Mouse (Mus musculus) intestine, embryonic 14.5 days (tissue): ENCODE measurements around the gene Naa10. TPM values are rescaled to one million over a fixed set of nuclear protein-coding genes. Genes with fewer than 3 reads are reported as not detected.

Experiments used
- ATAC-seq: fragments of 200-750 bp; cut with Nextera tagmentation; replicated peaks from 2 replicates; pipeline ENCODE4 v1.8.0; 2017; ENCODE audit warnings: low read depth, moderate number of reproducible peaks, moderate TSS enrichment, moderate library complexity; ENCODE audit not compliant: low FRiP score, low TSS enrichment
- DNase-seq: peaks from one replicate; pipeline ENCODE4 v3.0.0-alpha.2; 2018; ENCODE audit warnings: low spot score
- H3K27ac ChIP-seq: fragments of 300-500 bp; sonication (generic); 2 replicates; pipeline ENCODE4 v1.5.1; 2014; ENCODE audit warnings: low read depth, mild to moderate bottlenecking, control low read depth
- H3K27me3 ChIP-seq: fragments of 300-500 bp; sonication (generic); replicated peaks from 2 replicates; pipeline ENCODE4 v1.6.1; 2014; ENCODE audit warnings: low read length, control low read depth; ENCODE audit not compliant: control insufficient read depth, insufficient read depth
- H3K36me3 ChIP-seq: fragments of 300-500 bp; sonication (generic); 2 replicates; pipeline ENCODE4 v1.6.1; 2014; ENCODE audit warnings: low read length, control low read depth; ENCODE audit not compliant: control insufficient read depth, insufficient read depth
- H3K4me1 ChIP-seq: fragments of 300-500 bp; sonication (generic); replicated peaks from 2 replicates; pipeline ENCODE4 v1.6.1; 2014; ENCODE audit warnings: low read length, control low read depth, mixed read lengths; ENCODE audit not compliant: control insufficient read depth, insufficient read depth
- H3K4me2 ChIP-seq: fragments of 300-500 bp; sonication (generic); 2 replicates; pipeline ENCODE4 v1.6.1; 2014; ENCODE audit warnings: low read length
- H3K4me3 ChIP-seq: fragments of 300-500 bp; sonication (generic); 2 replicates; pipeline ENCODE4 v1.5.1; 2014; ENCODE audit warnings: low read depth, low read length, control low read depth, mixed read lengths
- H3K9ac ChIP-seq: fragments of 300-500 bp; sonication (generic); 2 replicates; pipeline ENCODE4 v1.6.1; 2014; ENCODE audit warnings: mild to moderate bottlenecking, low read length
- H3K9me3 ChIP-seq: fragments of 300-500 bp; sonication (generic); 2 replicates; pipeline ENCODE4 v1.6.1; 2016; ENCODE audit warnings: low read length, control low read depth; ENCODE audit not compliant: control insufficient read depth
- WGBS: fragments of 180-500 bp; shearing (Covaris S2); extraction: QIAGEN DNeasy Blood & Tissue Kit; methylation state at CpG from one replicate; pipeline ENCODE4 v1.1.7; 2014; 5-methylcytosine and 5-hydroxymethylcytosine counted together
- polyA plus RNA-seq: library from polyadenylated mRNA; unstranded; fragments of >200 nt; fragmentation: Nextera tagmentation; extraction: Ambion mirVana; gene quantifications from 2 replicates; pipeline ENCODE4 v1.2.1, GENCODE M21; 2014

The Naa10 gene
- polyA plus RNA-seq, 1 experiment from 2014 or later, result 155 TPM

- peak overlapping the region; percentile 34 for H3K4me3 ChIP-seq
- peak; percentile 55 for DNase-seq
- H3K9me3 ChIP-seq, result no peaks in the 10 kb centered on the region
- no peak overlapping the region for H3K27ac ChIP-seq
- 0 out of 2 replicates have a peak, but pooled peaks have one; percentile 27 for ATAC-seq
- H3K27me3 ChIP-seq, result peaks cover 19% of the 10 kb centered on the region
- no peaks in the 10 kb centered on the region for H3K4me1 ChIP-seq
- H3K36me3 ChIP-seq, result no peaks in the 10 kb centered on the region
- 13% methylated on average over 38 of the region's 48 CpGs for WGBS
- peak overlapping the region; percentile 56 for H3K4me2 ChIP-seq
- H3K9ac ChIP-seq, result no peak overlapping the region
Observed at GRCm38 (mm10) chrX:73880194-73881035, 41.3 kb downstream of the Naa10 start.

- Histone ChIP-seq H3K4me1 (no peaks in the 10 kb centered on the region), H3K9me3 (no peaks in the 10 kb centered on the region), H3K27ac (no peak overlapping the region), H3K36me3 (no peaks in the 10 kb centered on the region), H3K4me2 (no peak overlapping the region), H3K9ac (no peak overlapping the region), H3K4me3 (no peak overlapping the region), H3K27me3 (peaks cover 19% of the 10 kb centered on the region)
- DNase-seq (no peak), ATAC-seq (no peak)
- 86% methylated on average over 1 of the region's 1 CpGs for whole genome bisulfite sequencing
Observed at GRCm38 (mm10) chrX:73877014-73877413, 44.7 kb downstream of the Naa10 start.

- H3K27ac ChIP-seq, result no peak overlapping the region
- DNase-seq, result no peak
- peaks cover 17% of the 10 kb centered on the region for H3K27me3 ChIP-seq
- H3K9ac ChIP-seq, result no peak overlapping the region
- H3K4me3 ChIP-seq, result no peak overlapping the region
- no peak overlapping the region for H3K4me2 ChIP-seq
- H3K9me3 ChIP-seq, result no peaks in the 10 kb centered on the region
- WGBS, result 63% methylated on average over 2 of the region's 2 CpGs
- no peaks in the 10 kb centered on the region for H3K4me1 ChIP-seq
- H3K36me3 ChIP-seq, result no peaks in the 10 kb centered on the region
- ATAC-seq, result no peak
Observed at GRCm38 (mm10) chrX:73875881-73876280, 45.9 kb downstream of the Naa10 start.

- H3K36me3 ChIP-seq, result no peaks in the 10 kb centered on the region
- DNase-seq, result no peak
- no peak overlapping the region for H3K4me2 ChIP-seq
- H3K27ac ChIP-seq, result no peak overlapping the region
- no peak for ATAC-seq
- no peaks in the 10 kb centered on the region for H3K9me3 ChIP-seq
- WGBS, result 17% methylated on average over 1 of the region's 1 CpGs
- H3K9ac ChIP-seq, result no peak overlapping the region
- no peak overlapping the region for H3K4me3 ChIP-seq
- H3K4me1 ChIP-seq, result no peaks in the 10 kb centered on the region
- H3K27me3 ChIP-seq, result no peaks in the 10 kb centered on the region
Observed at GRCm38 (mm10) chrX:73871956-73872355, 49.8 kb downstream of the Naa10 start.

- no peak overlapping the region for H3K9ac ChIP-seq
- no peaks in the 10 kb centered on the region for H3K9me3 ChIP-seq
- H3K27me3 ChIP-seq, result no peaks in the 10 kb centered on the region
- no peak overlapping the region for H3K27ac ChIP-seq
- no peaks in the 10 kb centered on the region for H3K4me1 ChIP-seq
- H3K36me3 ChIP-seq, result no peaks in the 10 kb centered on the region
- ATAC-seq (no peak), DNase-seq (no peak)
- no peak overlapping the region for H3K4me2 ChIP-seq
- H3K4me3 ChIP-seq, result no peak overlapping the region
Observed at GRCm38 (mm10) chrX:73871474-73871873, 50.3 kb downstream of the Naa10 start.

GRCm38 (mm10) chrX:73869334-73869733, 52.4 kb downstream of the Naa10 start:
- no peak for ATAC-seq

GRCm38 (mm10) chrX:73867852-73868251, 53.9 kb downstream of the Naa10 start:
- DNase-seq (no peak), ATAC-seq (no peak)
- Histone ChIP-seq H3K4me2 (no peak overlapping the region), H3K4me1 (no peaks in the 10 kb centered on the region), H3K27ac (no peak overlapping the region), H3K9me3 (no peaks in the 10 kb centered on the region), H3K36me3 (no peaks in the 10 kb centered on the region), H3K9ac (no peak overlapping the region), H3K4me3 (no peak overlapping the region), H3K27me3 (no peaks in the 10 kb centered on the region)
- WGBS, result 75% methylated on average over 1 of the region's 1 CpGs

More at GRCm38 (mm10) chrX:73869334-73869733, 52.4 kb downstream of the Naa10 start:
- Histone ChIP-seq H3K36me3 (no peaks in the 10 kb centered on the region), H3K27ac (no peak overlapping the region), H3K27me3 (no peaks in the 10 kb centered on the region), H3K9me3 (no peaks in the 10 kb centered on the region), H3K4me3 (no peak overlapping the region), H3K4me1 (no peaks in the 10 kb centered on the region), H3K4me2 (no peak overlapping the region), H3K9ac (no peak overlapping the region)
- WGBS, result 12% methylated on average over 5 of the region's 5 CpGs
- peak; percentile 83 for DNase-seq

- Histone ChIP-seq H3K4me1 (no peaks in the 10 kb centered on the region), H3K4me3 (no peak overlapping the region), H3K36me3 (no peaks in the 10 kb centered on the region), H3K4me2 (no peak overlapping the region), H3K9me3 (no peaks in the 10 kb centered on the region), H3K27me3 (no peaks in the 10 kb centered on the region), H3K27ac (no peak overlapping the region), H3K9ac (no peak overlapping the region)
- WGBS, result 25% methylated on average over 3 of the region's 3 CpGs
- ATAC-seq (no peak), DNase-seq (no peak)
Observed at GRCm38 (mm10) chrX:73867256-73867655, 54.5 kb downstream of the Naa10 start.
